Mouse (Mus musculus): ENCODE measurements at regions not wholly inside any gene's neighbourhood (a gene's known extent, or its start where the extent isn't known, plus 50 kb on each side); places are given as distances from the start of the nearest gene placed in this dataset.

- Histone ChIP-seq H3K4me3 (ENCODE audit: low read depth, low read length) (no peak overlapping the region), H3K27me3 (replicated peaks; ENCODE audit: control insufficient read depth, insufficient read depth, low read length) (no peaks in the 10 kb centered on the region), H3K9me3 (ENCODE audit: control insufficient read depth, low read length) (no peaks in the 10 kb centered on the region), H3K27ac (ENCODE audit: low read depth, low read length) (no peak overlapping the region), H3K4me1 (replicated peaks; ENCODE audit: control insufficient read depth, insufficient read depth, low read length) (no peaks in the 10 kb centered on the region), H3K4me2 (no peak overlapping the region), H3K9ac (ENCODE audit: low read depth, low read length) (no peak overlapping the region), H3K36me3 (ENCODE audit: control insufficient read depth, insufficient read depth, low read length) (no peaks in the 10 kb centered on the region)
- WGBS = 71% methylated on average over 1 of the region's 1 CpGs
- DNase-seq (ENCODE audit: low spot score) (no peak), ATAC-seq (replicated peaks; ENCODE audit: low FRiP score) (no peak)
Measured at GRCm38 (mm10) chr9:112370746-112371145, 135.0 kb upstream of the Arpp21 start.

DNA sequence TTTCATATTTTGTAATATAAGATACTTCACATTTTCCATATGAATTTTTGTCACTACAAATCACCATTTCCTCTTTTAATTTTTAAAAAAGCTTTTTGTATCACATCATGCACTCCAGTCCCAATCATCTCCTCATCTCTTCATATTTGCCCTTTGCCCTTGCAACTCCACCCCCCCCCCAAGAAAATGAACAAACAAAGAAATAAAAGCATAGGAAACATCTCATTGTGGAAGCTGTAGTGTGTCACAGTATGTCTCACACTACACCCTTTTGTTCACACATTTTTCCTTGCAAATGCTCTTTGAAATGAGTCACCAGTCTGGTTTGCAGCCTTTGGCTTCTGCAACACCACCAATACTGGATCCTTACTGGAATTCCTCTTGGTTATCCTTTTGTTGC lies 131.6 kb upstream of the Arpp21 start:
- Histone ChIP-seq H3K27me3 (replicated peaks; ENCODE audit: control insufficient read depth, insufficient read depth, low read length) (no peaks in the 10 kb centered on the region), H3K4me2 (no peak overlapping the region)
- ATAC-seq (replicated peaks; ENCODE audit: low FRiP score) = no peak

GRCm38 (mm10) chr9:112361355-112361754 lies 125.6 kb upstream of the Arpp21 start:
- H3K9ac ChIP-seq (ENCODE audit: low read depth, low read length) = no peak overlapping the region
- no peaks in the 10 kb centered on the region for H3K36me3 ChIP-seq (ENCODE audit: control insufficient read depth, insufficient read depth, low read length)
- H3K27ac ChIP-seq (ENCODE audit: low read depth, low read length) = no peak overlapping the region
- H3K4me2 ChIP-seq = no peak overlapping the region
- H3K4me3 ChIP-seq (ENCODE audit: low read depth, low read length) = no peak overlapping the region
- 71% methylated on average over 3 of the region's 3 CpGs for WGBS
- ATAC-seq (replicated peaks; ENCODE audit: low FRiP score) = no peak
- DNase-seq (ENCODE audit: low spot score) = no peak
- no peaks in the 10 kb centered on the region for H3K27me3 ChIP-seq (replicated peaks; ENCODE audit: control insufficient read depth, insufficient read depth, low read length)
- H3K4me1 ChIP-seq (replicated peaks; ENCODE audit: control insufficient read depth, insufficient read depth, low read length) = no peaks in the 10 kb centered on the region
- no peaks in the 10 kb centered on the region for H3K9me3 ChIP-seq (ENCODE audit: control insufficient read depth, low read length)

More for the DNA sequence above, 131.6 kb upstream of the Arpp21 start:
- Histone ChIP-seq H3K36me3 (ENCODE audit: control insufficient read depth, insufficient read depth, low read length) (no peaks in the 10 kb centered on the region), H3K9ac (ENCODE audit: low read depth, low read length) (no peak overlapping the region), H3K27ac (ENCODE audit: low read depth, low read length) (no peak overlapping the region), H3K4me3 (ENCODE audit: low read depth, low read length) (no peak overlapping the region), H3K4me1 (replicated peaks; ENCODE audit: control insufficient read depth, insufficient read depth, low read length) (no peaks in the 10 kb centered on the region), H3K9me3 (ENCODE audit: control insufficient read depth, low read length) (no peaks in the 10 kb centered on the region)
- DNase-seq (ENCODE audit: low spot score) = no peak

- WGBS = 67% methylated on average over 5 of the region's 5 CpGs
- Histone ChIP-seq H3K4me1 (replicated peaks; ENCODE audit: control insufficient read depth, insufficient read depth, low read length) (no peaks in the 10 kb centered on the region), H3K4me2 (no peak overlapping the region), H3K9me3 (ENCODE audit: control insufficient read depth, low read length) (no peaks in the 10 kb centered on the region), H3K27ac (ENCODE audit: low read depth, low read length) (no peak overlapping the region), H3K9ac (ENCODE audit: low read depth, low read length) (no peak overlapping the region), H3K36me3 (ENCODE audit: control insufficient read depth, insufficient read depth, low read length) (no peaks in the 10 kb centered on the region), H3K27me3 (replicated peaks; ENCODE audit: control insufficient read depth, insufficient read depth, low read length) (no peaks in the 10 kb centered on the region), H3K4me3 (ENCODE audit: low read depth, low read length) (no peak overlapping the region)
- DNase-seq (ENCODE audit: low spot score) (no peak), ATAC-seq (replicated peaks; ENCODE audit: low FRiP score) (no peak)
Measured at GRCm38 (mm10) chr9:112358711-112359298, 123.1 kb upstream of the Arpp21 start.

DNA sequence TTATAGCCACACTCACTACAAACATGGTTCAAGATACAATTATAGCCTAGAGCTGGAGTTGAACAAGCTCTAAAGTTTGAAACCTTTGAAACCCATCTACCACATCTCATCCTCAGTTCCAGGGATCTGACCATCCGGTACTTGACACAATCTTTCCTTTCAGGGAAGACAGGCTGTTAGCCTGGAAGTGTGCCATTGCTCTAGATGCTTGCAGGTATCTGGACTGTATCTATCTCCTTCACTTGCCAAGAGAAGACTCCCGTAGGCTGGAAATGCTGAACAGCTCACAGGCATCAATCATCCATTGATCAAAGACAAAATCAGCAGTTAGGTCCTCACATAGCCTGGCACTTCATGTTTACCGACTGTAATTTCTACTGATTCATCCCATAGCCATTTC lies 117.5 kb upstream of the Arpp21 start:
- no peak overlapping the region for H3K4me2 ChIP-seq
- H3K9ac ChIP-seq (ENCODE audit: low read depth, low read length) = no peak overlapping the region
- H3K27me3 ChIP-seq (replicated peaks; ENCODE audit: control insufficient read depth, insufficient read depth, low read length) = no peaks in the 10 kb centered on the region
- no peaks in the 10 kb centered on the region for H3K36me3 ChIP-seq (ENCODE audit: control insufficient read depth, insufficient read depth, low read length)
- WGBS = 61% methylated on average over 3 of the region's 3 CpGs
- H3K4me3 ChIP-seq (ENCODE audit: low read depth, low read length) = no peak overlapping the region
- no peaks in the 10 kb centered on the region for H3K9me3 ChIP-seq (ENCODE audit: control insufficient read depth, low read length)
- no peaks in the 10 kb centered on the region for H3K4me1 ChIP-seq (replicated peaks; ENCODE audit: control insufficient read depth, insufficient read depth, low read length)
- H3K27ac ChIP-seq (ENCODE audit: low read depth, low read length) = no peak overlapping the region
- DNase-seq (ENCODE audit: low spot score) (no peak), ATAC-seq (replicated peaks; ENCODE audit: low FRiP score) (no peak)

DNA sequence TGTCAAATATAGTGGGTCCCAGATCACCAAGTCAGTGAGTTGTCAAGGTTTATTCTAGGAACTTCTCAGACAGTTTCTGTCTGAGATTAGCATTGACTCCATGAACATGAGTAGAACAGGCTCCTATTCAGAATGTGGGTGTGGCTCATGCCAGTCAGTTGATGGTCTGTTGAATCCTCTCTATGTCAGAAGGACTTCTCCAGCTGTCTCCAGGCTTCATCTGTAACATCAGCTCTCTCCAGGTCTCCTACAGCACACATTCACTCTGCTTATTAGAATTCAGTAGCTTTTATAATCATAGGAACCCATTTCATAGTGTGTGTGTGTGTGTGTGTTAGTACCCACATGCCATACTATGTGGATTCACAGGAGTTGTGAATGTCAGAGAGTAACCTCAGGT lies 113.2 kb upstream of the Arpp21 start:
- Histone ChIP-seq H3K9ac (ENCODE audit: low read depth, low read length) (no peak overlapping the region), H3K4me3 (ENCODE audit: low read depth, low read length) (no peak overlapping the region), H3K27ac (ENCODE audit: low read depth, low read length) (no peak overlapping the region), H3K4me2 (no peak overlapping the region), H3K4me1 (replicated peaks; ENCODE audit: control insufficient read depth, insufficient read depth, low read length) (no peaks in the 10 kb centered on the region), H3K27me3 (replicated peaks; ENCODE audit: control insufficient read depth, insufficient read depth, low read length) (no peaks in the 10 kb centered on the region), H3K36me3 (ENCODE audit: control insufficient read depth, insufficient read depth, low read length) (no peaks in the 10 kb centered on the region), H3K9me3 (ENCODE audit: control insufficient read depth, low read length) (no peaks in the 10 kb centered on the region)
- no peak for ATAC-seq (replicated peaks; ENCODE audit: low FRiP score)
- no peak for DNase-seq (ENCODE audit: low spot score)

GRCm38 (mm10) chr9:112344792-112345191 lies 109.1 kb upstream of the Arpp21 start:
- H3K4me3 ChIP-seq (ENCODE audit: low read depth, low read length) = no peak overlapping the region
- H3K27me3 ChIP-seq (replicated peaks; ENCODE audit: control insufficient read depth, insufficient read depth, low read length) = no peaks in the 10 kb centered on the region
- no peak overlapping the region for H3K4me2 ChIP-seq
- no peak overlapping the region for H3K9ac ChIP-seq (ENCODE audit: low read depth, low read length)
- 80% methylated on average over 1 of the region's 1 CpGs for WGBS
- no peak for DNase-seq (ENCODE audit: low spot score)
- no peaks in the 10 kb centered on the region for H3K36me3 ChIP-seq (ENCODE audit: control insufficient read depth, insufficient read depth, low read length)
- no peak for ATAC-seq (replicated peaks; ENCODE audit: low FRiP score)
- no peaks in the 10 kb centered on the region for H3K4me1 ChIP-seq (replicated peaks; ENCODE audit: control insufficient read depth, insufficient read depth, low read length)
- no peaks in the 10 kb centered on the region for H3K9me3 ChIP-seq (ENCODE audit: control insufficient read depth, low read length)
- H3K27ac ChIP-seq (ENCODE audit: low read depth, low read length) = no peak overlapping the region

DNA sequence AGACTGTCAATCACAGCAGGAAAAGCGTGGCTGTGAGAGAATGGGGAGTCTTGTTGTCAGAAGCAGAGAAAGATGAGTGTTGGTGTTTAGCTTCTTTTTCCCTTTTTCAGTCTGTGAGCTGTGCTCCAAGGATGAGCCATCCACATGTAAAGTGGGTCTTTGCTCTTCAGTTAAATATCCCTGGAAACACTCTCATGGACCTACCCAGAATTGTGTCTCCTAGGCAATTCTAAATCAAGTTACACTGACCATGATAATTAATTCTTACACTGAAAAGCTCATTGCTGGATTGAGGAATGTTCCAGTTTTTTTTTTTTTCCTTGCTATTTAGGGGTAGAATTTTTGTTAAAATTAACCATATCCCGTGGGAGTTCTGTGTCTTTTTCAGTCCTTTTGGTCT lies 104.6 kb upstream of the Arpp21 start:
- no peaks in the 10 kb centered on the region for H3K4me1 ChIP-seq (replicated peaks; ENCODE audit: control insufficient read depth, insufficient read depth, low read length)
- H3K4me3 ChIP-seq (ENCODE audit: low read depth, low read length) = no peak overlapping the region
- H3K36me3 ChIP-seq (ENCODE audit: control insufficient read depth, insufficient read depth, low read length) = no peaks in the 10 kb centered on the region
- no peak overlapping the region for H3K4me2 ChIP-seq
- no peak for ATAC-seq (replicated peaks; ENCODE audit: low FRiP score)
- H3K27me3 ChIP-seq (replicated peaks; ENCODE audit: control insufficient read depth, insufficient read depth, low read length) = no peaks in the 10 kb centered on the region
- H3K27ac ChIP-seq (ENCODE audit: low read depth, low read length) = no peak overlapping the region
- DNase-seq (ENCODE audit: low spot score) = no peak
- H3K9ac ChIP-seq (ENCODE audit: low read depth, low read length) = no peak overlapping the region
- WGBS = 43% methylated on average over 2 of the region's 2 CpGs
- H3K9me3 ChIP-seq (ENCODE audit: control insufficient read depth, low read length) = no peaks in the 10 kb centered on the region

- Histone ChIP-seq H3K9ac (ENCODE audit: low read depth, low read length) (no peak overlapping the region), H3K36me3 (ENCODE audit: control insufficient read depth, insufficient read depth, low read length) (no peaks in the 10 kb centered on the region), H3K9me3 (ENCODE audit: control insufficient read depth, low read length) (no peaks in the 10 kb centered on the region), H3K27ac (ENCODE audit: low read depth, low read length) (no peak overlapping the region), H3K4me2 (no peak overlapping the region), H3K4me3 (ENCODE audit: low read depth, low read length) (no peak overlapping the region), H3K27me3 (replicated peaks; ENCODE audit: control insufficient read depth, insufficient read depth, low read length) (no peaks in the 10 kb centered on the region), H3K4me1 (replicated peaks; ENCODE audit: control insufficient read depth, insufficient read depth, low read length) (no peaks in the 10 kb centered on the region)
- no peak for ATAC-seq (replicated peaks; ENCODE audit: low FRiP score)
- DNase-seq (ENCODE audit: low spot score) = no peak
- WGBS = 81% methylated on average over 5 of the region's 5 CpGs
Measured at GRCm38 (mm10) chr9:112320016-112320415, 84.3 kb upstream of the Arpp21 start.

Data from liver, embryonic 11.5 days (tissue).